Mouse (Mus musculus): ENCODE measurements around the gene Slc35e3.
"Not testable (repeated sequence)": the region's sequence is repeated elsewhere in the genome, so short reads cannot be mapped to it uniquely, and the experiment has no call there.

Gene Slc35e3

GRCm38 (mm10) chr10:117713466-117713865 is 32.7 kb downstream of the Slc35e3 start:
- DNase-seq (ENCODE audit: low read depth, low spot score) = no peak

- DNase-seq (ENCODE audit: low read depth, low spot score) = no peak
These were observed 33.3 kb downstream of the Slc35e3 start for GRCm38 (mm10) chr10:117712871-117713270.

GRCm38 (mm10) chr10:117712191-117712754 is 33.9 kb downstream of the Slc35e3 start:
- DNase-seq (ENCODE audit: low read depth, low spot score) = no peak

- DNase-seq (ENCODE audit: low read depth, low spot score) = no peak
These were observed 34.8 kb downstream of the Slc35e3 start for GRCm38 (mm10) chr10:117711408-117711807.

GRCm38 (mm10) chr10:117710604-117711141 is 35.5 kb downstream of the Slc35e3 start, which contains the start of gene Mdm2:
Gene Mdm2, minus strand, starts transcription at chr10:117710758.
- peak; percentile 97 for DNase-seq (ENCODE audit: low read depth, low spot score)

- peak; percentile 88 for DNase-seq (ENCODE audit: low read depth, low spot score)
These were observed 36.1 kb downstream of the Slc35e3 start for GRCm38 (mm10) chr10:117709930-117710603.

- DNase-seq (ENCODE audit: low read depth, low spot score) = no peak
These were observed 36.8 kb downstream of the Slc35e3 start for GRCm38 (mm10) chr10:117709326-117709830.

- DNase-seq (ENCODE audit: low read depth, low spot score) = no peak
These were observed 37.3 kb downstream of the Slc35e3 start for GRCm38 (mm10) chr10:117708856-117709255.

- DNase-seq (ENCODE audit: low read depth, low spot score) = no peak
These were observed 37.8 kb downstream of the Slc35e3 start for GRCm38 (mm10) chr10:117708376-117708775.

- DNase-seq (ENCODE audit: low read depth, low spot score) = no peak
These were observed 38.9 kb downstream of the Slc35e3 start for GRCm38 (mm10) chr10:117707114-117707838.

- no peak for DNase-seq (ENCODE audit: low read depth, low spot score)
These were observed 39.7 kb downstream of the Slc35e3 start for GRCm38 (mm10) chr10:117706440-117706839.

- DNase-seq (ENCODE audit: low read depth, low spot score) = no peak
These were observed 40.4 kb downstream of the Slc35e3 start for GRCm38 (mm10) chr10:117705806-117706205.

GRCm38 (mm10) chr10:117704964-117705335 is 41.2 kb downstream of the Slc35e3 start:
- no peak for DNase-seq (ENCODE audit: low read depth, low spot score)

GRCm38 (mm10) chr10:117704314-117704963 is 41.7 kb downstream of the Slc35e3 start:
- not testable (repeated sequence) for DNase-seq (ENCODE audit: low read depth, low spot score)

GRCm38 (mm10) chr10:117703506-117703905 is 42.7 kb downstream of the Slc35e3 start:
- DNase-seq (ENCODE audit: low read depth, low spot score) = no peak

- DNase-seq (ENCODE audit: low read depth, low spot score) = no peak
These were observed 43.9 kb downstream of the Slc35e3 start for GRCm38 (mm10) chr10:117702024-117702833.

GRCm38 (mm10) chr10:117701034-117701829 is 44.9 kb downstream of the Slc35e3 start:
- DNase-seq (ENCODE audit: low read depth, low spot score) = no peak

- no peak for DNase-seq (ENCODE audit: low read depth, low spot score)
These were observed 45.7 kb downstream of the Slc35e3 start for GRCm38 (mm10) chr10:117700450-117700849.

- no peak for DNase-seq (ENCODE audit: low read depth, low spot score)
These were observed 46.3 kb downstream of the Slc35e3 start for GRCm38 (mm10) chr10:117699914-117700313.
